Mouse (Mus musculus): ENCODE measurements around the gene Ccr9.

DNA sequence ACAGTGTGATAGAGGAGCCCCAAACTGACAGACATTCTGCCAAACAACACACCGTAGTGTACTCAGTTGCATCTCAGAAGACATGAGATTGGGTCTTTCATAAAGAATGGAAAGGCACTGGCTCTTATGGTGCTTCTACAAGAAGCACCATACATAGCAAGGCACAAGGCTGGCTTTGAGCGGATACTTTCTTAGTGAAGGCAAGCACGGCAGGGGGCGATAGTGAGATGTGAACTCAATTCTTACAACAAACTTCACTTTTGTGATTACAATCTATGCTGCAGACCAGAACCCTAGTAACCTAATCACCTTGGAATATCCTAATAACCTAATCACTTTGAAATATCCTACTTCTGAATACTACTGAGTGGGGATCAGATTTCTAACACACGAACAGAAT lies 12.6 kb upstream of the Ccr9 start:
- TF ChIP-seq CTCF (IDR thresholded peaks at IDR 0.05; ENCODE audit: low read depth) (peak; percentile 71), EP300 (optimal IDR thresholded peaks at IDR 0.05) (no peak)

All from stomach, postnatal 0 days (tissue).